Mouse (Mus musculus): ENCODE results near the gene Ces1c.
A peak's percentile ranks its signal among the peaks of the same experiment; 100 is the strongest.

The Ces1c gene

DNA sequence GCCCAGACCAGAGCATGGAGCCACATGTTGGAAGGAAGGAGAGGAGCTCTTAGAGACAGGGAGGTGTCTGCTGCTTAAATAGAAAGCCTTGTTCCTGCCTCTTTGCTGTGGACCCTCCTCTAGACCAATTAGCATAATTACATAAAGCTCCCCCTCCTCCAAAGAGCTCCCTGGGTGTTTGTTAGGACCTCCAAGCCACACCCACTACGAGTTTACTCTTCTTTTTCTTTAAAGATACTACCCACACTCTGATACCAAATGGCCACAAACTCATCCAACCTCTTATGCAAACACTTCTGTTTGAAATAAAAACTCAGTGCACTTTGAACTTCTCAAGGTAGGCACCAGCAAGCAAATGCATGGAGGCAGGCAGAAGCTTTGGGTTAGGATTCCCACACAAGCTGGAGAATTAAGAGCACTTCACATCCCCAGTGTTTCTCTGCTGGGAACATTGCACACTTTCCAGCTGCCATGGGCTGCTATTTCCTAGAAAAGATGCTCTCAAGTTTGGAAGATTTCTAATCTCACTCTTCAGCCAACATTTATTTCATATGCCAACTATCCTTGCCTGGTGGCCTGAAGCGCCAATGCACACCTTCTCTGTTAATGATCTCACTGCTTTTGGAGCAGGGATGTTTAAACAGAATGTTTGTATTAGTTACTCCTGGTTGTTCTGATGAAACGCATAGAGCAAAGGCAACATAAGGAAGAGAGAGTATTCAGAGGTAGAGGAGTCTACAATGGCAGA, at the start of gene Ces1c:
Gene Ces1c (minus strand): TSS at position 51 of the 748 bp plus-strand sequence.
- DNase-seq (ENCODE audit: extremely low spot score, low read depth, low spot score) = no peak

- no peak for DNase-seq (ENCODE audit: extremely low spot score, low read depth, low spot score)
These were observed 49.6 kb upstream of the Ces1c start for GRCm38 (mm10) chr8:93180581-93181129.

DNA sequence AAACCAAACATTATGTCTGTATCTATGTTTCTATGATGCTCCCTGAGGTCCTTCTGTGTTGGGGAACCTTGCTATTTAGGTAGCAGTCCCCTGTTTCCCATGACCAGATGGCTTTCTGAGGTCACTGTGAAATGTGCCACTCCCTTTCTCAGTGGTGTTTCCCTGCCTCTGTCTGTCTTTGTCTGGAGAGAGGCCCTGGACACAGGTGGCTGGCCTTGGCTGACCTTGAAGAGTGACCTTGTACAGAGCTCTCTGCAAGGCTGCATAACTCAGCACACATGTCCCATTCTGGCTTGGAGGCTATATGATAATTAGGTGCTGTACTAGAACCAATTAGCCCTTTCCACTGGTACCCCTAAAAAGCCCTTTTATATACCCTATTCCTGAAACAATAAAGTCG, 45.5 kb upstream of the Ces1c start:
- no peak for DNase-seq (ENCODE audit: extremely low spot score, low read depth, low spot score)

- DNase-seq (ENCODE audit: extremely low spot score, low read depth, low spot score) = no peak
These were observed 43.5 kb upstream of the Ces1c start for GRCm38 (mm10) chr8:93174554-93174953.

DNA sequence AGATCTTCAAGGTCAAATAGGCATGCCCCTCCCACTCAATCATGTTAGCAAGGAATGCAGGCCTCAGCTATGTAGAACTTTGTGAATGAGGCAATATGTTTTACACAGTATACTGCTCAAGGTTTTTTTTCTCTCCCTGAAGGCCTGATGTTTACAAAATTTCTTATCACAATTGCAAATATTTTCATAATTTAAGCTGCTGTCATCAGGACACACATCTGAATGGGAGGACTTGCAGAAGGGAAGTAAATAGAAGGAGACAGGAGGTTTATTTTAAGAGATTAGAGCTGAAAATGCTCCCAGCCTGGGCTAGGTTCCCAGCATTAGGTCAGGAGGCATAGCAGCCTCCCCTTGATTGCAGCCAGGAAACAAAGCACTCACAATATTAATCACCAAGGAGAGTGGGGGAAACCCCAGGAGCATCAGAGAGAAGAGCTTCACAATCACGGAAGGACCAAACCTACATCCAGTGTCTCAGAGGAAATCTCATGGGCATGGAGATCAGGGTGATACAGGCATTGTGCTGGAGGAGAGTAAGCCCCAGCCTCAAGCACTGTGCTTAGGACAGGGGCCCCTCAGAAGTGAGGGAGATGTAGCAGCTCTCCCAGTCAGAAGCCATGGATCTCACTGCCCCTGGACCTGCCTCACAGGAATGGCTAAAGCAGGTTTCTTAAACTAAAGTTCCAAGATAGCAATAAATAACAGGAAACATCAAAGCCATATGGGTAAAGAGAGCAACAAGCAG, 40.9 kb upstream of the Ces1c start:
- no peak for DNase-seq (ENCODE audit: extremely low spot score, low read depth, low spot score)

GRCm38 (mm10) chr8:93163363-93163762, 32.3 kb upstream of the Ces1c start:
- no peak for DNase-seq (ENCODE audit: extremely low spot score, low read depth, low spot score)

GRCm38 (mm10) chr8:93151401-93151800, 20.3 kb upstream of the Ces1c start:
- DNase-seq (ENCODE audit: extremely low spot score, low read depth, low spot score) = no peak

DNA sequence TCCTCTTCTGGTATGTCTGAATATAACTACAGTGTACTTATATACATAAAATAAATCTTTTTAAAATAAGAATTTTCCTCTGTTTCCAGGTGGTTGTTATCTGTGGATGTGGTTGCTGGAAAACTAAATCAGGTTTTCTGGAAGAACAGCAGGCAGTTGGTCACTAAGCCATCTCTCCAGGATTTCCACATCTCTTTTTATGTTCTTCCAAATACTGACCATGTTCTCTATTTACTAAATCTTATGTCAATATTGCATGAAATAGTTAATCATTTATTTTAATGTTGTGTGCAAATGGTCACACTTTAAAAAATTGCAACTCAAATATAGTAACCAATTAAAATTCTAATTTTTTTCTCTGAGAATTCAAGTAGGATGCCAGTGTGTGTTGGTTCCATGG, 16.2 kb upstream of the Ces1c start:
- no peak for DNase-seq (ENCODE audit: extremely low spot score, low read depth, low spot score)

- peak; percentile 8 for DNase-seq (ENCODE audit: extremely low spot score, low read depth, low spot score)
These were observed 9.6 kb upstream of the Ces1c start for GRCm38 (mm10) chr8:93140696-93141095.

DNA sequence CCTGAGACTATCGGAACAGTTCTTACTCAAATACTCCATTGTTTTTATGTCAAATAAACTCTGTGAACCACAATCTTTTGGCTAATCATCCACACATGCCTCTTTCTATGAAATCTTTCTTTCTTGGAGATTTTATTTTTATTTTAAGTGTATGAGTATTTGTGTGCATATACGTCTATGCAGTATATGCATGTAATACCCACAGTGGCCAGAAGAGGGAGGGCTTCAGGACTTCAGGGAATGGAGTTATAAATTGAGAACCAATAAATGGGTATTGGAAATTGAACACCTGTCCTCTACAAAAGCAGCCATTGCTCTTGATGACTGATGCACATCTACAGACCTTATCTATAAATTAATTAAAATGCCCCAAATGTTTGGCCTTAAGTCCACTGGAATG, 1.1 kb upstream of the Ces1c start:
- DNase-seq (ENCODE audit: extremely low spot score, low read depth, low spot score) = no peak

GRCm38 (mm10) chr8:93126476-93126875, 4.6 kb downstream of the Ces1c start:
- no peak for DNase-seq (ENCODE audit: extremely low spot score, low read depth, low spot score)

DNA sequence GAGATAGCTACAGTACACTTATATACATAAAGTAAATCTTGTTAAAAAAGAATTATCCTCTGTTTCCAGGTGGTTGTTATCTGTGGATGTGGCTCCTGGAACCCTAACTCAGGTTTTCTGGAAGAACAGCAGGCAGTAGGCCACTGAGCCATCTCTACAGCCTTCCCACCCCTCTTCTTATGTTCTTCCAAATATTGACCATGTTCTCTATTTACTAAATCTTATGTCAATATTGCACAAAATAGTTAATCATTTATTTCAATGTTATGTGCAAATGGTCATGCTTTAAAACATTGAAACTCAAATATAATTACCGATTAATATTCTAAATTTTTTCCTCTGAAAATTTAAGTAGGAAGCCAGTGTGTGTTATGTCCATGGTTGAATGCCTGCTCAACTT, 9.1 kb downstream of the Ces1c start:
- no peak for DNase-seq (ENCODE audit: extremely low spot score, low read depth, low spot score)

GRCm38 (mm10) chr8:93095376-93095775, 35.7 kb downstream of the Ces1c start:
- no peak for DNase-seq (ENCODE audit: extremely low spot score, low read depth, low spot score)

DNA sequence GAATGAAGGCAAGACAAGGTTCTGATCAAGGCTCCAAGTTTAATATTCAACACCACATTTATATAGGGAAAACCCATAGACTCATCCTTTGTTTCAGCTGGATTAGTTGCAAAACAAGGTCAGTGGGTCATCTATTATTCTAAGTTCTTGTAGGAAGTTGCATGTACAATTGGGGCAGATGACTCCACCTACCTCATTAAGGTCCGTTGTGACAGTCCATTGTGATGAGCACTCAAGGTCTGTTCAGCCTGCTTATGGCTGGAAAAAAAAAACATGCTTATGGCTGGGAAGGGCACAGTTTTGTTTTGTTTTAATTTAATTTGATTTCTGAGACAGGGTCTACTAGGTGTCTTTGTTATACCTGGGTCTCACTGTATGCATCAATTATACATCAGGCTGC, 39.8 kb downstream of the Ces1c start:
- DNase-seq (ENCODE audit: extremely low spot score, low read depth, low spot score) = no peak

GRCm38 (mm10) chr8:93088686-93089122, 42.4 kb downstream of the Ces1c start:
- no peak for DNase-seq (ENCODE audit: extremely low spot score, low read depth, low spot score)

- no peak for DNase-seq (ENCODE audit: extremely low spot score, low read depth, low spot score)
These were observed 42.9 kb downstream of the Ces1c start for GRCm38 (mm10) chr8:93088193-93088592.

DNA sequence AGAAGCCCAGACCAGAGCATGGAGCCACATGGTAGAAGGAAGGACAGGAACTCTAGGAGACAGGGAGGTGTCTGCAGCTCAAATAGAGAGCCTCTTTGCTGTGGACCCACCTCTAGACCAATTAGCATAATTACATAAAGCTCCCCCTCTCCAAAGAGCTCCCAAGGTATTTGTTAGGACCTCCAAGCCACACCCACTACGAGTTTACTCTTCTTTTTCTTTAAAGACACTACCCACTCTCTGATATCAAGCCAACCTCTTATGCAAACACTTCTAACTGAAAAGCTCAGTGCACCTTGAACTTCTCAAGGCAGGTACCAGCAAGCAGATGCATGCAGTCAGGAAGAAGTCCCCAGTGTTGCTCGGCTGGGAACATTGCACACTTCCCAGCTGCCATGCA, 51.2 kb downstream of the Ces1c start, which contains the start of gene Ces1b:
Gene Ces1b (minus strand): TSS at position 131 of the 400 bp plus-strand sequence.
- no peak for DNase-seq (ENCODE audit: extremely low spot score, low read depth, low spot score)

GRCm38 (mm10) chr8:93075251-93075650, 55.8 kb downstream of the Ces1c start:
- DNase-seq (ENCODE audit: extremely low spot score, low read depth, low spot score) = no peak

- no peak for DNase-seq (ENCODE audit: extremely low spot score, low read depth, low spot score)
These were observed 67.5 kb downstream of the Ces1c start for GRCm38 (mm10) chr8:93063416-93064117.

DNA sequence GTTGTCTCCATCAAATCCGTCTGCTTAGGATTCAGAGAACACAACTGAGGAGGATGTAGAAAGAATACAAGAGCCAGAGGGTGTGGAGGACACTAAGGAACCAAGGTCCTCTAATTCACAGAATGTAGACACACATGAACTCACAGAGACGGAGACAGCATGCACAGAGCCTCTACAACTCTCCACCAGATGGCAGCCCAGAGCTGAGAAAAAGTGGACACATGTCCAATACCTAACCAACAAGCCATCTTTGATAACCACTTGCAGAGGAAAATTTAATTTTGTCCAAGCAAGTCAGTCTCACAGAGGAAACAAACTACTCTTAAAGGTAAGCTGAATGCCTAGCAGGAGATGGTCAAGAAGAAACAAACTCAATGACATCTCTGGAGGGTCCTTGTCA, 71.9 kb downstream of the Ces1c start:
- no peak for DNase-seq (ENCODE audit: extremely low spot score, low read depth, low spot score)

DNA sequence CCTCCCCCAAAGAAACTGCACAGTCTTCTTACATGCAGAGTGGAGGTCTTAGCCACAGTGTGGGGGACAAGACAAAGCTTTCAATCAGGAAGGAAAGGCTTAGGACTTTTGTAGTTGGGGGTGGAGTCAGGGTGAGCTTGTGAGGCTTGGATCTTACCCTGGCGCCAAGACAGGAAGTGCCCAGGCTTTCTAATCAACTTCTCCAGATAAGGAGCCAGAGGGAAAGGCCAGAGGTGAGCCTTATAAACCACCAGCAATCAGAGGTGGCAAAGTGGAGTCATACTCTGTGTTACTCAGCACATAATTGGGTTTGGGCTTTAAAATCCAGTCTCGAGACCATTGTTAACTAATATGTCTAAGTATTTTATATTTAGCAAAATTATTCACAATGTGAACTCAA, 75.8 kb downstream of the Ces1c start:
- no peak for DNase-seq (ENCODE audit: extremely low spot score, low read depth, low spot score)

All from hindlimb bud, embryonic 11.5 days (tissue).